Mouse (Mus musculus) kidney, postnatal 0 days (tissue): ENCODE data around the gene Cd55. TPM values are rescaled to one million over a fixed set of nuclear protein-coding genes. Genes with fewer than 3 reads are reported as not detected.
"Not testable (repeated sequence)": the region's sequence is repeated elsewhere in the genome, so short reads cannot be mapped to it uniquely, and the experiment has no call there.

Experiments used
- ATAC-seq: fragments of 200-750 bp; cut with Nextera tagmentation; replicated peaks from 2 replicates; pipeline ENCODE4 v1.8.0; 2017; ENCODE audit warnings: low read depth, moderate number of reproducible peaks, moderate TSS enrichment, moderate library complexity; ENCODE audit not compliant: low FRiP score
- DNase-seq: peaks from one replicate; pipeline ENCODE4 v3.0.0-alpha.2; 2016; ENCODE audit warnings: low spot score
- H3K27ac ChIP-seq: fragments of 300-500 bp; sonication (generic); 2 replicates; pipeline ENCODE4 v1.5.1; 2014; ENCODE audit warnings: mild to moderate bottlenecking
- H3K27me3 ChIP-seq: fragments of 300-500 bp; sonication (generic); 2 replicates; pipeline ENCODE4 v1.6.1; 2014; ENCODE audit warnings: low read length, mixed read lengths; ENCODE audit not compliant: insufficient read depth
- H3K36me3 ChIP-seq: fragments of 300-500 bp; sonication (generic); 2 replicates; pipeline ENCODE4 v1.6.1; 2014; ENCODE audit warnings: low read length, mixed read lengths; ENCODE audit not compliant: insufficient read depth
- H3K4me1 ChIP-seq: fragments of 300-500 bp; sonication (generic); replicated peaks from 2 replicates; pipeline ENCODE4 v1.6.1; 2014; ENCODE audit warnings: antibody characterized with exemption, low read length, mixed read lengths; ENCODE audit not compliant: insufficient read depth
- H3K4me2 ChIP-seq: fragments of 300-500 bp; sonication (generic); 2 replicates; pipeline ENCODE4 v1.6.1; 2014; ENCODE audit warnings: mild to moderate bottlenecking, low read length, moderate library complexity, mixed read lengths
- H3K4me3 ChIP-seq: fragments of 300-500 bp; sonication (generic); replicated peaks from 2 replicates; pipeline ENCODE4 v1.5.1; 2014; ENCODE audit warnings: low read depth, low read length
- H3K9ac ChIP-seq: fragments of 300-500 bp; sonication (generic); 2 replicates; pipeline ENCODE4 v1.6.1; 2014; ENCODE audit warnings: low read depth, low read length
- H3K9me3 ChIP-seq: fragments of 300-500 bp; sonication (generic); replicated peaks from 2 replicates; pipeline ENCODE4 v1.6.1; 2016; ENCODE audit warnings: low read length, inconsistent platforms, mixed read lengths
- CTCF ChIP-seq: IDR thresholded peaks from 2 replicates; pipeline ENCODE4 v1.5.1; 2016; ENCODE audit warnings: antibody characterized with exemption, low read depth, mild to moderate bottlenecking, moderate library complexity
- WGBS: fragments of 180-500 bp; shearing (Covaris S2); extraction: QIAGEN DNeasy Blood & Tissue Kit; methylation state at CpG from one replicate; pipeline ENCODE4 v1.1.7; 2014; 5-methylcytosine and 5-hydroxymethylcytosine counted together
- polyA plus RNA-seq: library from polyadenylated mRNA; unstranded; fragments of >200 nt; fragmentation: Nextera tagmentation; extraction: Ambion mirVana; gene quantifications from 2 replicates; pipeline ENCODE4 v1.2.1, GENCODE M21; 2015

Gene Cd55
- polyA plus RNA-seq, 1 experiment from 2014 or later, result 12.3 TPM

GRCm38 (mm10) chr1:130470074-130470473, 7.5 kb upstream of the Cd55 start:
- TF ChIP-seq CTCF, result no peak
- Histone ChIP-seq H3K36me3 (no peaks in the 10 kb centered on the region), H3K9ac (no peak overlapping the region), H3K4me1 (no peaks in the 10 kb centered on the region), H3K4me3 (no peak overlapping the region), H3K9me3 (no peaks in the 10 kb centered on the region), H3K4me2 (no peak overlapping the region), H3K27ac (no peak overlapping the region), H3K27me3 (no peaks in the 10 kb centered on the region)
- DNase-seq (no peak), ATAC-seq (no peak)
- WGBS, result 91% methylated on average over 4 of the region's 4 CpGs

DNA sequence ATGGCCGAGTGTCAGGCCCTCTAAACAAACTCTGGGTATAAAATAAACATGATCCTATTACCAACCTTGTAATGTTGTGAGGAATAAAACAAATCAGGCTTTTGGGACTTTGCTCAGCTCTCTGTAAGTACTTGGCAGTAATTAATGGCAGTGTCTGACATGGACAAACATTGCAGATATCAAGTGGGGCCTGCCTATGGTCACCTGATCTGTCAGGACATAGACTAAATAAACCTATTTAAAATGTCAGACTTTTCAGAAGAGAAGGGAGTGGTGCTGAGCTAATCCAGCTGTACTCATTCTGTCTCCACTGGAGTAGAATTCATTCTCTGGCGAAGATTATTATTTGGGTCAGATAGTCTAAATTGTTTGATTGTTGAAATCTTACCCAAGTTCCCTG, 4.9 kb upstream of the Cd55 start:
- WGBS, result 37% methylated on average over 2 of the region's 2 CpGs
- H3K27ac ChIP-seq, result no peak overlapping the region

DNA sequence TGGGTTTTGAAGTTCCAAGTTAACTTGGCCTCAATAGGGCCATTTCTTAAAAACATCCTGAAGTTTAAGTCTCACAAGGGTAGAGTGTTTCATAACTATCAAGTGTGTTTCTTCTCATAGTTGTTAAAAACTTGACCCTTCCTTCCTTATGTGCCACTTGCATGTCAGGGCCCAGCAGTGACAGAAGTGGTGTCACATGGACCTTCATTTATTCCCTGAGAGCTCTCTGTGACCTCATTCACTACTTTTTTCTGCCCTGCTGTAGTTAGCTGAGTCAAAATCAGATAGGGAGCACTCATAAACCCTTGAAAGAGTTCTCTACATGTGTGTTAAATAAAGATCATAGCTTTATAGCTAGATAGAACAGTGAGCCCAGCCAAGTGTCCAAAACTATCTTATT, 1.6 kb upstream of the Cd55 start:
- Histone ChIP-seq H3K4me3 (no peak overlapping the region), H3K4me1 (no peaks in the 10 kb centered on the region), H3K27ac (no peak overlapping the region), H3K9me3 (no peaks in the 10 kb centered on the region), H3K9ac (no peak overlapping the region), H3K4me2 (no peak overlapping the region), H3K36me3 (no peaks in the 10 kb centered on the region), H3K27me3 (no peaks in the 10 kb centered on the region)
- no peak for ATAC-seq
- no peak for TF ChIP-seq CTCF
- no peak for DNase-seq

More for the DNA sequence above, 4.9 kb upstream of the Cd55 start:
- no peak for TF ChIP-seq CTCF
- ATAC-seq (peak; percentile 69), DNase-seq (peak; percentile 69)
- Histone ChIP-seq H3K4me2 (no peak overlapping the region), H3K4me1 (no peaks in the 10 kb centered on the region), H3K36me3 (no peaks in the 10 kb centered on the region), H3K9ac (no peak overlapping the region), H3K9me3 (no peaks in the 10 kb centered on the region), H3K4me3 (no peak overlapping the region), H3K27me3 (no peaks in the 10 kb centered on the region)

DNA sequence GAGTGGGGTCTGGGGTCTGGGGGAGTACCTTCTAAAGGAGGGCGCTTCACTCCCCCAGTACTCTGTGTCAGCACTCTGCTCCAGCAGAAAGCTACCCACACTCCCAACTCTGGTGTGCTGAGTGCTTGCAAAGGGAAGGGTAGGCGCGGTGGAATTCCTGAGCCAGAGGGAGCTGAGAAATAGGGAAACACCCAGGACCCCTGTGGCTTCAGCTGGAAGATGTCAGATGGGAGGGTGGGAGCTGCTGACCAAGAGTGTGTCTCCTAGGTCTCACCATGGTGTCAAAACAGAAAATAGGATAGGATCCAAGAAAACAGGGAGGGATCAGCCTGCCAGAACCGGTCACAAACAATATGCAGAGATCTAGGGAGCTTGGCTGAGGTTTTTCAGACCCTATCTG, 323 bp upstream of the Cd55 start:
- H3K9ac ChIP-seq, result peak overlapping the region; percentile 36
- peak overlapping the region; percentile 62 for H3K4me3 ChIP-seq
- no peaks in the 10 kb centered on the region for H3K9me3 ChIP-seq
- no peaks in the 10 kb centered on the region for H3K36me3 ChIP-seq
- DNase-seq (peak; percentile 46), ATAC-seq (no peak)
- H3K4me2 ChIP-seq, result peak overlapping the region; percentile 91
- 8% methylated on average over 4 of the region's 4 CpGs for WGBS
- H3K27ac ChIP-seq, result no peak overlapping the region
- H3K27me3 ChIP-seq, result no peaks in the 10 kb centered on the region
- no peaks in the 10 kb centered on the region for H3K4me1 ChIP-seq
- no peak for TF ChIP-seq CTCF

DNA sequence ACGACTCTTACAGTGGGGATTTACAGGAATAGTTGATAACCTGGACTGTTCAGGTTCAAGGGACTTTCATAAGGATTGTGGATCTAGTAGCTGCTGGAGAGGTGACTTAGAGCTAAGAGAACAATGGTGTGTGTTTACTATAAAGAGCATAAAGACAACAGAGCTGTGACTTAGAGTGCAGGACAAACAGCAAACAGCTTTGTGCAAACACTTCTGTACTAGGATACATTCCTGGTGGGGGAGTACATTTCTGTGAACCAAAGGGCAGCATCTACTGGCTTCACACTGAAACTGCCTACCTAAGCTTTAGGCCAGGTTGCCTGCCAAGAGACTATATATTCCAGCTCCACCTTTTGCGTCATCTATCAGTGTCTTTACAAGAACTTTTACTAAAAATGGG, 7.4 kb downstream of the Cd55 start:
- Histone ChIP-seq H3K4me1 (no peaks in the 10 kb centered on the region), H3K4me2 (no peak overlapping the region), H3K36me3 (no peaks in the 10 kb centered on the region), H3K9me3 (no peaks in the 10 kb centered on the region), H3K9ac (no peak overlapping the region), H3K27ac (no peak overlapping the region), H3K27me3 (no peaks in the 10 kb centered on the region), H3K4me3 (no peak overlapping the region)
- WGBS, result 86% methylated on average over 2 of the region's 2 CpGs
- ATAC-seq, result no peak
- no peak for TF ChIP-seq CTCF
- DNase-seq, result no peak

DNA sequence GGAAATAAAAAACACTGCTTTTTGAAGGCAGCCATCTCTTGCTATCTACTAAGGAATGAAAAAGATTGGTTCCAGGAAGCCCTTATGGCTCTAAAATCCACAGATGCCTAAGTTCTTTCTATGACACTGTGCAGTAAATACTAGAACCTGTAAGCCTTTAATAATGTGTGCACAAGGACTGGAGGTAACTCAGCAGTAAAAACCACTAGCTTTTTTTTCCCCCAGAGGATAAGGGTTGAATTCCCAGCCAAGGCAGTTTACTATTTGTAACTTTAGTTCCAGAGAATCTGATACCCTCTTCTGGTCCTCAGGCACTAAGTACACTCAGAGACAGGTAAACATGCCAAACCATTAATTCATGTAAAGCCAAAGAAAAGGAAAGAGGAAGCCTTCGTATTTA, 19.6 kb downstream of the Cd55 start:
- H3K27me3 ChIP-seq, ATAC-seq, H3K4me1 ChIP-seq, H3K27ac ChIP-seq, H3K36me3 ChIP-seq, H3K9me3 ChIP-seq, H3K4me3 ChIP-seq, H3K4me2 ChIP-seq, H3K9ac ChIP-seq: not testable (repeated sequence)
- 15% methylated on average over 1 of the region's 1 CpGs for WGBS
- peak; percentile 8 for DNase-seq

GRCm38 (mm10) chr1:130430920-130431319, 31.6 kb downstream of the Cd55 start:
- Histone ChIP-seq H3K4me1 (no peaks in the 10 kb centered on the region), H3K4me2 (no peak overlapping the region), H3K4me3 (no peak overlapping the region), H3K9me3 (no peaks in the 10 kb centered on the region), H3K27ac (no peak overlapping the region), H3K9ac (no peak overlapping the region), H3K36me3 (no peaks in the 10 kb centered on the region), H3K27me3 (no peaks in the 10 kb centered on the region)
- no peak for ATAC-seq
- 76% methylated on average over 4 of the region's 4 CpGs for WGBS
- TF ChIP-seq CTCF, result no peak
- DNase-seq, result no peak

GRCm38 (mm10) chr1:130428667-130429066, 33.9 kb downstream of the Cd55 start:
- not testable (repeated sequence) for H3K27me3 ChIP-seq, H3K4me2 ChIP-seq, H3K9ac ChIP-seq, ATAC-seq, H3K9me3 ChIP-seq, H3K4me3 ChIP-seq, H3K27ac ChIP-seq, H3K4me1 ChIP-seq, H3K36me3 ChIP-seq, DNase-seq

DNA sequence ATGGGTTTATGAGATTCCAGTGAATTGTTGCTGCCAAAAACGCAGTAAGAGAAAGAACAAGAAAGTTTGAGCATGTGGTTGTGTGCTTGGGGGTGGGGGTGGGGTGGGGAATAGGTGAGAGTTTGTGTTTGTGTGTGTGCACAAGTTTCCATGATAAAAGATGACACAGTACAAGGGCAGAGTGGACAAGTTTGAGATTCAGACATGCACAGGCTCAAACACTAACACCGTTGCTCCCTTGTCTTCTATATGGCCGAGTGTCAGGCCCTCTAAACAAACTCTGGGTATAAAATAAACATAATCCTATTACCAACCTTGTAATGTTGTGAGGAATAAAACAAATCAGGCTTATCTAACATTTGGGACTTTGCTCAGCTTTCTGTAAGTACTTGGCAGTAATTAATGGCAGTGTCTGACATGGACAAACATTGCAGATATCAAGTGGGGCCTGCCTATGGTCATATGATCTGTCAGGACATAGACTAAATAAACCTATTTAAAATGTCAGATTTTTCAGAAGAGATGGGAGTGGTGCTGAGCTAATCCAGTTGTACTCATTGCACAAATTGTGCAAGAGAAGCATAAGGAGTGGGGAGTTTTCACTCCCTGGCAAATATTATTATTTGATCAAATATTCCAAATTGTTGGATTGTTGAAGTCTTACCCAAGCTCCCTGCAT, 35.2 kb downstream of the Cd55 start:
- not testable (repeated sequence) for H3K4me1 ChIP-seq, H3K27ac ChIP-seq, H3K9me3 ChIP-seq, H3K36me3 ChIP-seq, H3K4me2 ChIP-seq, H3K4me3 ChIP-seq, ATAC-seq, H3K27me3 ChIP-seq, DNase-seq, H3K9ac ChIP-seq
- WGBS, result 39% methylated on average over 3 of the region's 3 CpGs
